In the genomic region with DNA sequence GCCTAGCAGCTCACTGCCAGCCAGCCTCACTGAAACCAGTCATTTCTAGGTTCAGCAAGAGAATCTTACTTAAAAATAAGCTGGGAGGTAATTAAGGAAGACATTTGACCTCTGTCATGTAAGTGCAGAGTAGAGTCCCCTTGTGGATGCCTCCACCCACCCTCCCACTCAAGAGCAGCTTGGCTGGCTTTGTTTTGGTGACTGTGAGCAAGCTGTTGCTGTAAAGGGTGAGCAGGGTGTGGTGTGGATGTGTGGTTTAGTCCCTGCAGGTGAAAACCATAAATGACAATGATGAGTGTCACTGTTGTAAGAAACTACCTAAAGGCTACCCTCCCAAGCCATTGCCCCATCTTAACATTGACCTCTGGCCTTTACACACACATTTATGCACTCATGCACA, we compare ENCODE assay signal across 30 mouse cellular contexts.
DNase-seq lines count a peak whose midpoint lies in the region; ATAC-seq lines count a peak whose summit lies in the region.
"Had no signal": no experiment of that assay in that cellular context is flagged by ENCODE, and none has a peak within 500 bp of the region (broad histone marks: within the 10 kb centered on the region; RNA-seq: fewer than 3 reads in every experiment).

No protein-coding gene starts in this region.

- peak; percentile 77 for ATAC-seq in CD4-positive, CD25-positive, alpha-beta regulatory T cell, adult 4 months
- ATAC-seq in neutrophil, adult 5-6 weeks (ENCODE audit: extremely low read depth, insufficient number of reproducible peaks, low FRiP score, poor library complexity, severe bottlenecking): 0 out of 2 replicates have a peak, but pooled peaks have one; percentile 15
- no peak for ATAC-seq in hindbrain, embryonic 11.5 days (ENCODE audit: low FRiP score)
- ATAC-seq: forebrain, embryonic 15.5 days; hindbrain, postnatal 0 days; intestine, postnatal 0 days; lung, postnatal 0 days had no signal

- DNase-seq in ES-CJ7 (ENCODE audit: low read depth, low spot score): peak; percentile 71
- DNase-seq in induced T-regulatory cell, adult 2 months (ENCODE audit: low read depth): peak; percentile 75
- DNase-seq in gastrocnemius, adult 8-10 months (ENCODE audit: low spot score in 2 of 2): no peak
- DNase-seq in gastrocnemius, postnatal 14 days: no peak
- no peak for DNase-seq in hindbrain, embryonic 11.5 days (ENCODE audit: low spot score)
- DNase-seq: adrenal gland, adult 8-10 months; cerebellum, adult 8-10 months; cerebellum, postnatal 36 days; gastrocnemius, adult 2 months; kidney, postnatal 14 days; liver, embryonic 13.5 days; lung, adult 18-20 months; lung, postnatal 4 days; right cerebral cortex, postnatal 25 days; thymus, adult 2 months; thymus, postnatal 4 days had no signal

- no peak overlapping the region for H3K27ac ChIP-seq in hindbrain, embryonic 11.5 days (ENCODE audit: low read depth, low read length)
- H3K27ac ChIP-seq: forebrain, embryonic 15.5 days; gastrocnemius, adult 2 months; hindbrain, embryonic 12.5 days; hindbrain, postnatal 0 days; layer of hippocampus, adult 2 months; limb, embryonic 10.5 days; limb, embryonic 15.5 days; liver, embryonic 13.5 days; midbrain, embryonic 12.5 days; neural tube, embryonic 15.5 days had no signal

- no peaks in the 10 kb centered on the region for H3K4me1 ChIP-seq in hindbrain, embryonic 11.5 days (replicated peaks; ENCODE audit: control insufficient read depth, insufficient read depth, low read length)

- no peaks in the 10 kb centered on the region for H3K27me3 ChIP-seq in hindbrain, embryonic 11.5 days (ENCODE audit: control insufficient read depth, insufficient read depth, low read length)
- H3K27me3 ChIP-seq: forebrain, embryonic 15.5 days; hindbrain, embryonic 12.5 days; limb, embryonic 15.5 days; liver, embryonic 13.5 days; megakaryocyte, embryonic 14.5 days; midbrain, embryonic 12.5 days; neural tube, embryonic 15.5 days had no signal

- no peak overlapping the region for H3K9ac ChIP-seq in hindbrain, embryonic 11.5 days (ENCODE audit: low read depth, low read length)
- H3K9ac ChIP-seq: forebrain, embryonic 15.5 days; hindbrain, embryonic 12.5 days; limb, embryonic 15.5 days; liver, embryonic 13.5 days; midbrain, embryonic 12.5 days; neural tube, embryonic 15.5 days had no signal

- no peak overlapping the region for H3K4me2 ChIP-seq in hindbrain, embryonic 11.5 days (replicated peaks; ENCODE audit: low read depth, low read length)
- H3K4me2 ChIP-seq: forebrain, embryonic 15.5 days; hindbrain, embryonic 12.5 days; limb, embryonic 15.5 days; liver, embryonic 13.5 days; midbrain, embryonic 12.5 days; neural tube, embryonic 15.5 days had no signal

- no peak overlapping the region for H3K4me3 ChIP-seq in hindbrain, embryonic 11.5 days (ENCODE audit: low read depth, low read length)
- H3K4me3 ChIP-seq: forebrain, embryonic 15.5 days; gastrocnemius, adult 2 months; hindbrain, embryonic 12.5 days; layer of hippocampus, adult 2 months; limb, embryonic 10.5 days; limb, embryonic 15.5 days; liver, embryonic 13.5 days; megakaryocyte, embryonic 14.5 days; midbrain, embryonic 12.5 days; neural tube, embryonic 15.5 days had no signal

- H3K36me3 ChIP-seq in hindbrain, embryonic 11.5 days (ENCODE audit: control insufficient read depth, insufficient read depth, low read length): no peaks in the 10 kb centered on the region
- H3K36me3 ChIP-seq: limb, embryonic 15.5 days had no signal

- H3K9me3 ChIP-seq in hindbrain, embryonic 11.5 days (ENCODE audit: control insufficient read depth, low read length): no peaks in the 10 kb centered on the region
- H3K9me3 ChIP-seq: forebrain, embryonic 15.5 days; G1E; hindbrain, embryonic 12.5 days; limb, embryonic 10.5 days; limb, embryonic 15.5 days; liver, embryonic 13.5 days; megakaryocyte, embryonic 14.5 days; midbrain, embryonic 12.5 days; neural tube, embryonic 15.5 days had no signal

- intact Hi-C loops in gastrocnemius, postnatal 14 days (cut with DNase I; ENCODE audit: low total_unique reads): no loop called here

Comparison
In these comparisons a context has a peak if more than half of its experiments do, and no peak if none do; other contexts are left out.
1. DNase-seq: peak in ES-CJ7 (single experiment) and induced T-regulatory cell, adult 2 months (single experiment); none in gastrocnemius, adult 8-10 months (0 of 2), gastrocnemius, postnatal 14 days (single experiment) and hindbrain, embryonic 11.5 days (single experiment).